Mouse (Mus musculus) layer of hippocampus, postnatal 14 days (tissue): ENCODE measurements around the gene Vstm5. TPM values are rescaled to one million over a fixed set of nuclear protein-coding genes. Genes with fewer than 3 reads are reported as not detected.
"Not testable (repeated sequence)": the region's sequence is repeated elsewhere in the genome, so short reads cannot be mapped to it uniquely, and the experiment has no call there.

Experiments
- DNase-seq, 2 experiments: peaks; one replicate each; pipeline ENCODE4 v3.0.0; 2021 to 2022; ENCODE audit warnings: low spot score in 2 of 2, mixed read lengths in 1 of 2
- long read RNA-seq, 2 experiments: library from polyadenylated mRNA; stranded (forward); transcript quantifications; one replicate each; pipeline ENCODE4 v2.0.0; 2021
- total RNA-seq, 2 experiments: library from RNA; stranded (reverse); gene quantifications; 2 replicates each; pipeline ENCODE4 v1.2.3; 2021

The Vstm5 gene
- total RNA-seq = 1 to 10 TPM; 6.3 to 7.2 TPM
- long read RNA-seq, experiment 1, partial matches to known transcripts = 1 of 4 reads
- long read RNA-seq, experiment 1, other reads (novel, unspliced or antisense) = 1 of 4 reads
- long read RNA-seq, experiment 2, partial matches to known transcripts = 2 of 8 reads
- long read RNA-seq, experiment 2, other reads (novel, unspliced or antisense) = 2 of 8 reads

DNA sequence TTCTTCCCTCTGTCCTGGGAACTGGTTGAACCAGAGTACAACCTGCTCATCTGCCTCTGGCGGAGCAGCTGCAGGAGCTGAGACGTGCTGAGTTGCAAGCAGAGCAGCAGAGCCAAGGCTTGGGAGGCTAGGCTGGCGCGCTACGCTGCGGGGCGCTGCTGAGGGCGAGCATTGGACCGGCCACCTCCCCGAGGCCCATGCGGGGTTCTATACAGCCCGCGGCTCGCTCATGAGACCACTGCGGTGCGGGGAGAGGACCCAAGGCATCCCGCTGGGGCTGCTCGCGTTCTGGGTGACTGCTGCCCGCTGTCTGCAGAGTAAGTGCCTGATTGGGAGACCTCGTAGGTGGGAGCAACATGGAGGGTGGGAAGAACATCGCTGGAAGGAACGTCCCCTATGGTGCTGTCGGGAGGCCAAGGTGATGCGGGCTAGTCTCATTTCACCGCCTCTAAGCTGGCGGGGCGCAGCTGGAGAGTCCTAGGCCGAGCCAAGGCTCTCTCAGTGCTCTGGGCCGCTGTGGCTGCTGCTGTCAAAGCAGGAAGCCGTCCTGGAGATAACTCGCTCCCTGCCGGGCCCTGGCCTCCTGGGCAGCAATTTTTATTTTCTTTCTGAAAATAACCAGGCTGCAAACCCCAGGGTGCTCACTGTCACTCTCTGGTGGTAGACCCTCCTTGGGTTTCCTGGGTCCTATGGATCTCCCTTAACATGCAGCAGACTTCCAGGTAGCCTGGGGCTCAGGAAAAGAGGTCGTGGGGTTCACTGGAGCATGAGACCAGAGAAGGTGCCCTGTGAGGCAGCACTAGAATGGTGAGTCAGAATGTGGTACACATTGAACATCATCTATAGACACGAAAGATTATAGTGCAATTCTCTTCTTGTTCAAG is at the start of gene Vstm5:
Gene Vstm5, plus strand, starts transcription at position 4 of the 884 bp plus-strand sequence.
- DNase-seq = peak; percentile 13 to 31

DNA sequence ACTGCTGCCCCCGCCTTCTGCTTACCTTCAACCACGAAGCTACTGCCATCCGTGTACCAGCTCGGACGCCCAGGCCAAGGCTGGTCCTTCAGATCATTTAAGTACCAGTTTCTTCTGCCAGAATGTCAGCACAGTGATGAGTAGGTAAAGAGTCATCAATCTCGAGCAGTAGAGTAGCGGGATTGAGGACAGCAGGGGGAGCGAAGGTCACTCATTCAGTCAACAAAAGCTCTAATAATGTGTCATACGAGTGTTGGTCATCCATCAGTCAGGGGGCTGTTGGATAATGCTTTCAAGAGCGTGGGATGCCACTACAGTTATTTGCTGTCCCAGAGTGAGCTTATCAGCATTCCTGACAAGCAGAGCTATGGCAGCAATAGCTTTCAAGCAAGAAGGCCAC is 44.0 kb upstream of the Vstm5 start:
- not testable (repeated sequence) for DNase-seq

DNA sequence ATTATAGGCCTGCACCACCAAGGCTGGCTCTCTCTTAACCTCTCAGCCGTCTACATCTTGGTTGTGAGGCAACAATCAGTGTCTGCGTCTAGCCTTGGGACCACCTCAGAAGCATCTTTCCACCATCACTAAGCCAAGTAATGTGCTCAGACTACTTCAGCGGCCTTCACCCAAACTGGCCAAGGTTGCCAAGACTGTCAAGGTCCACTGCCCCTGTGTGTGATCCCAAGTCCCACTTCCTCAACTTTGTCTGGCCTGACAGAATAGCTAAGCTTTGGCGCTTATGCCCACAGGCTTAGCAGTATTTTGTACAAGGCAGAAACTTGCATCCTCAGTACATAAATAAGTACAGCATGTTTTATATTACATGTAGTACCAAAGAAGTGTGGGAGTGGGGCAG is 32.2 kb upstream of the Vstm5 start:
- no peak for DNase-seq

DNA sequence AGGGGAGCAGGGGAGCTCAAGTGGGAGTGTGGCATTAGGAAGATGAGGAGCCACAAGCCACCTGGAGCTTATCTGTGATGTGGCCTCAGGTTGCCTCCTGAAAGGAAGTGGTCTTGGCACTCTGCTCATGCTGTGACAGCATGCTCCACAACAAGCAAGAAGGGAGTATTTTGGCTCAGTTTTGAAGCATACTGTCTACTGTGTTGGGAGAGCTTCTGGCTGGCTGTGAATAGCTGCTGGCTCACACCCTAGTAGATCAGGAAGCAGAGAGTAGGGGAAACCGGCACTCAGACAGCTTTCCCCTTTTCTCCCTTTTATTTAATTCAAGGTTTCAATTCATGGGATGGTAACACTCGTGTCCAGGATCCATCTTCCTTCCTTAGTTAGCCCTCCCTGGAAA is 29.5 kb upstream of the Vstm5 start:
- DNase-seq = peak; percentile 11 to 20

DNA sequence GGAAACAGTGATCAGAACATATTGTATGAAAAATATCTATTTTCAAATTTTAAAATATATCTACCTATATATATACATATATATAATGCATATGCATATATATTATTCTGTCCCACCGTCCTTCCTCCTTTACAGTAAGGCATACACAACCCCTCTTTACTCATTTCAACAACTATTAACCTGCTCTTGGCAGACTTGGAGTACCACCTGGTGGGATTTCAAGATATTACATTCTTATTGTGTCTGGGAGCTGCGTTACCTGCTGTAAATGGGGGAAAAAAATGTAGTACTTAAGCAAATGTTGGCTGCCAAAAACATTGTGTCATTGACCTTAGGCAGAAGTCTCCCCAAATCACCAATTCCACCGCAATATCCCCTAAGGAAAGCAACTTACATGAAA is 27.0 kb upstream of the Vstm5 start:
- DNase-seq = peak in 1 of 2 experiments; percentile 28

DNA sequence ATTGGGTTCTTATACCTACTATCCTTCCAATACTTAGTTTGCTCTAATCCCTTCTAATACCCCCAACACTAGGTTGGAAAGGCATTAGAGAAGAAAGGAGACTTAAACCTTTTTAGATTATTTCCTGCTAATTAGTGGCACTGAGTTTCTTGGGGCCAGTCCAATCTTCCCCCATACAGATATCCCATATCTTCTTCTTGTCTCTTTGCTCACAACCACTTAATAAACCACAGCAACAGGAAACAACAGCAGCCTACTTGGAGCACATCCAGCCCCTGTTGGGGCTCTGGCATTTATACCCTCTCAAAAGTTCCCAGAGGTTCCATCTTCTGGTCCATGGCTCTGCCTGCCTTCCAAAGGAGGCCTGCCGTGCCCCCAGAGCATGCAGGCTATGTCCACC is 25.1 kb upstream of the Vstm5 start:
- no peak for DNase-seq

DNA sequence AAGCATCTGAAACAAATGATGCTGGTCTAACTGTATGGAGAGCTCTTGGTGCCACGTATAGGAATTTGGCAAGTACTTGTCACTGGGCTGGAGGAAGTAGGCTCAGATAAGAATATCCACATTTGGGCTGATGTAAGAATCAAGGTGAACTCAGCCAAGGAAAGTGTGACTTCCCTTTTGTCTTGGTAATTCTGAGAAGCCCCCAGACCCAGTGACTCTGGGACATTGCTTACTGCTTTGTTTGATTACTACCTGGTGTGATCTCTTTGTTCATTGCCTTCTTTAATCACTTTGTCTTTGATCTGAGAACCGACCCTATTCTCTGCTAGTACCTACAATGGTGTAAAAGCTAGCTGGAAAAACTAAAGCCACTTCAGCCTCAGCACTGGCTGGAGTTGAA is 13.9 kb upstream of the Vstm5 start:
- no peak for DNase-seq

DNA sequence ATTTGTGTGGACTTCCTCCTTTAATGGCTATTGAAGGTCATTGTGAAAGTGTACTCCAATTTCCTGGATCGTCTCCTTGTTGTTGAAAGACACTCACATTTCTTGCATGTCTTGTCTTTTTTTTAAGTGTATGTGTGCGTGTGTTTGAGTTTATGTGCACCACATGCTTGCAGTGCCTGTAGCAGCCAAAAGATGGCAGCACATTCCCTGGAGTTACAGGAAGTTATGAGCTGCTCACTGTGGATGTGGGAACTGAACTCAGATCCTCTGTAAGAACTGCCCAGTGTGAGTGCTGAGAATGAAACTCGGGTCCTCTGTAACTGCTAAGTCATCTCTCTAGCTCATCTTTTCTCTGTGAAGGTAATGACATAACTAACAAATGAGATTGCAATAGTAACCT is 6.4 kb upstream of the Vstm5 start:
- DNase-seq = no peak

DNA sequence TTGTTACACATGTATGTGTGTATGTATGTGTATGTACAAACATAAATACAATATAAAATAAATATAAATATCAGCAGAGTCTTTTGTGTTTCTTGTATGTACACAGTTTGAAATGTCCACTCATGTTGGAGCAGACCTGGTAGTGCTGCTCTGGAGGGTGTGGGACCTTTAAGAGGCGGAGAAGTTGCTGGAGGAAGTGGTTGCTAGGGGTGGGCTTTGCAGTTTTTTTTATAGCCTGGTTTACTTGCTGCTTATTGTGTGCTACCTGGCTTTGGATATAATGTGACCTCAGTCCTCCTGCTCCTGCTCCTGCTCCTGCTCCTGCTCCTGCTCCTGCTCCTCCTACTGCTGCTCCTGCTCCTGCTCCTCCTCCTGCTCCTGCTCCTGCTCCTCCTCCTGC is 5.2 kb upstream of the Vstm5 start:
- no peak for DNase-seq

DNA sequence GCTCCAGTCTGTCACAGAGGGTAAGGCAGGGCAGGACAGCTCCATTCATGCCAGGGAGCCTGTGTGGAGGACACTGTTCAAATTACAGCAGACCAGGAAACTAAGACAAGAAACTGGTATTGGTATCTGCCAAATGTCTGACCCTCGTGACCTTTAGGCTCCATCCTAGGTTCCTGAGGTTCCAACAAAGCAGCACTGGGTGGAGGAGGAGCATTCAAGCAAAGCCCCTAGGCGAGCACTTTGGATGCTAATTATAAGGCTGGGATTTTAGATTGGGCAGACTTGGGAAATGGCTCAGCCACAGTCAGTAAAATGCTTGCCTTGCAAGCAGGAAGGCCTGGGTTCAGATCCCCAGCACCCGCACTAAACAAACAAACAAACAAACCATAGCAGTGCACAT is 2.9 kb upstream of the Vstm5 start:
- no peak for DNase-seq

DNA sequence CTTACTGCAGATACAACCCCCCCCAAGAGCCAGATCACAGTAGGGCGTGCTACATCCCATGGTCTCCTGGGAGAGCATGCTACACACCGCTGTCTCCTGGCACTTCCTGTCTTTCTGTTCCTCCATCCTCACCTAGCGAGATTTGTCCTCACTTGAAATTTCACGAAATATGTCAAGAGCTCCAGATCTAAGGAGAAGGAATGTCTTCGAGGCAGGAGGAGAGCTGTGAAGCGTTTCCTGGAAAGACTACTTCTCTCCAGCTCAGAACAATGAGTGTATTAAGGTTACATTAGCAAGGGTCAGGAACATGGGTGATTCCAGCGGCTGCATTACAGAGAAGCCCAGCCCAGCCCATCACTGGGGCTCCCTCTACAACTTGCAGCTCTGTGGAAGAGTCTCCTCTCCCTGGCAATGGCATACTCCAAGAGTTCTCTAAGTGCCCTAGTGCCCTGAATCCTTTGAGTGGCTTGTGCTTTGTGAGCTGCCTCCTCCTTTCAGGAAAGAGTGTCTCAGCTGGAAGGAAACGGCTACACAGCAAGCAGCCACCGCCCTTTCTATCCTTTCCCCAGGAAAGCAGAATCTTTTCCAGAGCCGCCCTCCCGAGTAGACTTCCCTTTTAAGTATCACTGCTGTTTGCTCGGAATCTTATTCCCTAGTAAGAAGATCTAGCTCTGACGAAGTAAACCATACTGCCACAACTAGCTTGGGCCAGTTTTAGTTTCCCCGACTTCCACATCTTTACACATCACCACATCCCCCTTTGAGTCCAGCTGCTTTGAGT is 1.1 kb upstream of the Vstm5 start:
- no peak for DNase-seq

DNA sequence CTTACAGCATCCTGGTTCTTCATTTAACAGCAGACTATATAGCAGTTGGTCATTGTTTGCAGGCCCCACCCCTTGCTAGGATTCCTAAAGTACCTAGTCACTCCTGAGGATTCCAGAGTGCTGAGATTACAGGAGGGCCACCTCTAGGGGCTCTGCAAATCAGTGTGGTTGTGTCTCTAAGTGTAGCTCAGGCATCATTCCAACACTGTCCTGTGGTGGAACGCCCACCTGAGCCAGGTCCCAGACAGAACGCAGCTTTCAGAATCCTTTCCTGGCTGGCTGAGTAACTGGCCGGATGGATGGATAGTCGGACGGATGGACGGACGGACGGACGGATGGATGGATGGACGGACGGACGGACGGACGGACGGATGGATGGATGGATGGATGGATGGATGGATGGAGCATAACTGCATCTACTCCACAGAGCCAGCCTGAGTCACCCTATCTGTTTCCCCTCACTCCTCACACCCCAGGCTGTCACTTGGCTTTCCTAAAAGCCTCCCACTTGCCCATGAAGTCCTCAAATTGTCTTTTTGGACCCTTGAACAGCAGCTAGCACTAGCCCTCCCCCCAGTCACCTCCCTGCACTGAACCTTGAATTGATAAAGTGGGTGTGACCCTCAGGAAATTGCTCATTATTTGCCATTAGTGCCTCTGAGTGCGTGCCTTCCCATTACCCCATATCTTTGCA is 401 bp upstream of the Vstm5 start:
- DNase-seq = no peak

DNA sequence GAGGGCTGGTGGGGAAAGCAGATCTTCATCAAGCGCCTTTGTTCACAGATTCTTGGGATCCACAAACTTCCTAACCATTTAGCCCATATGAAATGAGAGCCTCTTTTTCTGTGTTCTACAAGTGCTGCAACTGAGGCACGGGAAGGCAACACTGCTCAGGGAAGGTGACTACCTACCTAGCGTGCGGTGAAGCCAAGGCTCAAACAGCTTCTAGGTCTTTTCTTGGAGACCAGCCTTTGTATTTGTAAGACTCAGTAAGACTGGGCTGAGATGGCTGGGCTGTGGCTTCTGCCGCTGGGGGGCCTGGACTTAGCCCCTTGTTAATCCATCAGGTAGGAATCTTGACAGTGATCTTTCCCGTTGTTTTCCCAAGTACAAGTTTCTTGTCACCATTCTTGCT is 1.2 kb downstream of the Vstm5 start:
- no peak for DNase-seq

DNA sequence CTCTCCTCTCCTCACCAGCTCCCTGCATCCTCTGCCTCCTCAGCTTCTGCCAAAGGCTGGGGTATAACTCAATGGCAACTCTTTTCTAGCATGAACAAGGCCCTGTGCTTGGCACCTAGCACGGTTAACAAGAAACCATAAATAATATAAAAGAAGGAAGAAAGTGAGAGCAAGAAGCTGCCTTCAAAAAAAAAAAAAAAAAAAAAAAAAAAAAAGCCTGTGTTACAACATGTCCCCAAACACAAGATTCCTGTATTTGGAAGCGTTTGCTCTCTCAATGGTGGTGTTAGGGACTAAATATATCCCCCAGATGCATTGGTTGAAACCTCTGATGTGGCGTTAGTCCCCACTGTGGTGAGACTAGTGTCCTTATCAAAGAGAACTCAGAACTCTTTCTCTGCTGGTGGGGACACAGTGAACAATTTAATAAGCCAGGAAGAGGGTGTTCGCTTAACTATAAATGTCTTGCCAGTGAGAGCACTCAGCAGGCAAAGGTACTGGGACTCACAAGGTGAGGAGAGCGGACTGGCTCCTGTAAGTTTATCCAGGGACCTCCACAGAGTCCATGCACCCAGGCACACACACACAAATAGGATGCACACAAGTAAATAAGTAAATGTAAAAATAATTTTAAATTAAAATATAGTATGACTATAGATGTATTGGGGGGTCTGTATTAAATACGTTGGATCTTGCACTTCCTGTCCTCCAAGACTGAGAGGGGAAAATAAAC is 2.2 kb downstream of the Vstm5 start:
- DNase-seq = no peak

DNA sequence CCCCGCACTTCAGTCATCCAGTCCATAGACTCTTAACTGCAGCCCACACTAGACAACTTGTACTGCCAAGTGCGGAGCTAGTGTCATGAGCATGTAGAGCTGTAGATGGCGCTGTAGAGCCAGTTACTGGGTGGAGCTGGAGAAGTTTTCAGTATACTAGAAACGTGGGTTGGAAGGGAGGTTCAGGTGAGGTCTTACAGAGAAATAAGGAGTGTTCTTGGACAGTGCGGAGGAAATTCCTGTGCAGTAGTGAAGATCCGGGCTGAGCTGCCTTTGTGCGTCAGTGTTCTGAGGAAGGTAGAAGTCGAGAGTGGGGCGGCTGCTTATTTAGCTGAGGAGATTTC is 2.7 kb downstream of the Vstm5 start:
- DNase-seq = peak; percentile 28 to 31

DNA sequence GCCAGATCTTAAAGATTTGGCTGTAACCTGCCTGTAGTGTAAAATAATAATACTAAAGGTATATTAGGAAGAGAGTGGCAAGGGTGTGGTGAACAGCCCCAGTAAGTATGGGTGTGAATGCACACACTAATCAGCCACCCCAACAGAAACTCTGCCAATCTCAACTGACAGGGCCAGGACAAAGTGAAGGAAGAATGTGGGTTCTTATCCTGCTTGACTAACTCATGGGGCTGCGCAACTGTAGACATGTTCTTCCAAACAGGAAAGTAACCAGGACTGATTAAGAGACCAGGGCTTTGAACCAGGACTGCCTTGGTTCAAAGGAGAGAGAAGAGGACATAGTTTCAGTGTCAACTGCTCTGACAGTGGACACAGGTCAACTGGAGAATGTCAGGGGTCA is 3.3 kb downstream of the Vstm5 start:
- DNase-seq = no peak

DNA sequence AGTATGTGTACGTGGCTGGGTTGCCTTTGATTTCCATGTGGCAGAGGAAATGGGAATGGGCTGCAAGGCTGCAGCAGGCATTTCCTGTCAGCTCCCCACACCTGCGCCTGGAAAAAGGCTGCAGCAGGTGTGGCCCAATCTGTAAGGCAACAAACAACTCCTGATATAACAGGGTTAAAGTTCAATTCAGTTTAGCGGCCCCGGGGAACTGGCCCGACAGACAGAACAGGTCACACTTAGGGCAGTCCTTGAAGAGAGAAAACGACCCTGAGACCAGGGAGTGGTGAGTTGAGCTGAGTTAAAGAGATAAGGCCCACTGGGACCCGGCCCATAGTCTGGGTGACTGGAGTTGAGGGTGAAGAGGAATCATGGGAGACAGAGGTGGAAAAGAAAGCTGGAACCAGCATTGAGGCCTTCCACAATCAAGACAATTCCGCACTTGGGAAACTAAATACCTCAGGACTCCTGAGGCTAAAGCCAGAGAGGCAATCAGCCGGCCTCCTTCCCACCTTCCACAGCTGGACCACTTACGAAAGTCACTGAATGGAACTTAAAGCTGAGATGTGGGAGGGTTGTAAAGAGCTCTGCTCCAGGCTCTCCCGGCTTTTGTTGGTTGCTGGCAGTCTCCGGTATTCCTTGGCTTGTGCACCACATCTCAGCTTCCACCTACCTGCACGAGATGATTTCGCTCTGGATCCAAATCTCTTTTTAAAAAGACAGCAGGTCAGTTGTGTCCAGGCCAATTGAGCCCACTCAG is 6.7 kb downstream of the Vstm5 start:
- DNase-seq = no peak

DNA sequence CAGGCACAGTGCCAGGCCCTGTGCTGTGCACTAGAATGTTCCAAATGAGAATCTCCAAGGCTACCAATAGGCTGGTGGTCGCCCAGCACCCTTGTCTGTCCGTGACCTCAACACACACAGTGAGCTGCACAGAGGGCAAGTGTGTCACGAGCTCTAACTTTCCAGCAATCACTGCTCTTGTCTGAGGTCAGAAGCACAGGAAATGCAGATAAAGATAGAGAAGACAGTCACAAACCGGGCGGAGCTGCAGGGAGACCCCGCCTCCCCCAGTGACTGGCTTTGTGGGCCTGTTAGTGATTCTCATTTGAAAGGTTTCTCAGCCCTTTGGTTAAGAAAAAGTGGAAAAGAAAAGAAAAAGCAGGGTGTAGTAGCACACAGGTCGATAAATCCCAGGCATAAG is 11.5 kb downstream of the Vstm5 start:
- DNase-seq = no peak

DNA sequence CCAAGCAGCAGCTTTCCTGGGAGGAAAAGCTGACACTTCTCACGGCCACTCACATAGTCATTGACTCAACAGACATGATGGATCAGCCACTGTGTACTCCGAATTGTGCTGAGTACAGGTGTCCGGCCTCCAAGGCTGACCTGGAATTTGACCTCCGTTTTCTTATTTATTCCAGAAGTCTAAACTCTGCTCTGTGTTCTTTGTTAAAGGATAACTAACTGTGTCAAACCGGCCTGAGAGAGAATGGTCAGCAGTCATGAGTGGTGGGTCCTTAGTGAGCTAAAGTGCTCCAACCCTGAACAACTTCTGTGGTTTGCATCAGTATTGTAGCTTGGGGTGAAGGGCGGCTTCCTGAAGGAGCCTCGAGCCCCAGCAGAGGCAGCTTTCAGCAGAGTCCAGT is 13.4 kb downstream of the Vstm5 start:
- no peak for DNase-seq

DNA sequence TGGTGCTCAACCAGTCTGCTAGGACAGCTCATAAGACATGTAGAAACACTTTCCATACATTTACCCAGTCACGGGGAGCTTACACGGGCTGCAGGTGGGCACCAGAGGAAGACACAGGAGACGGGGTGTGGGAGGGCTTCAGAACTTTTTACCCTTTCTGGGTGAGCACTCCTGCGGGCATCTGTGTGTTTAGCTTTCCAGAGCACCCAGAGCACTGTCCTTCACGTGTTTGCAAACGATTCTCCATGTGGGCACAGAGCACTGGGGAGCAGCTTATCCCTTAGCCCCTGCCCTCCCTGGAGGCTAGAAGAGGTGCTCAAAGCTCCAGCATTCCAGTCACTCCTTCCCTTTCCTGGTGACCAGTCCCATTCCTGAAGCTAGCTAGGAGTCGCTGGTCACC is 15.7 kb downstream of the Vstm5 start:
- no peak for DNase-seq
